Mouse (Mus musculus): ENCODE measurements around the gene Ssu72.

DNA sequence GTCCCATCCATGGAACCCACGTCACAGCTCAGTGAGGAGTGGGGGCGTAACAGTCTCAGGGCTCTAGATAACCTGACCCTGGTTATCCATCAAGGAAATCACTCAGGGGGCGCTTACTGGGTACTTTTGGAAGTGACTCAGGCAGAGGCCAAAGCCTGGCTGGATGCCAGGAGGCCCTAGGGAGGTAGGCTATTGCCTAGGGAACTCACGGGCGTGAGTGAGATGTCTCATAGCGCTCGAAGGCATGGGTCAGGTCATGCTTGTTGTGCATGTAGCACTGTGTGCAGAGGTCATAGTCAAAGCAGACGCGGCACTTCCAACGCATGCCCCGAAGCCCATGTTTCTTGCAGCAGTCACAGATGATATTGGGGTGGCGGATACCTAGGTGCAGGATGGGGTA is 44.0 kb upstream of the Ssu72 start:
- TF ChIP-seq EP300 (IDR thresholded peaks at IDR 0.05): no peak
- no peak for TF ChIP-seq CTCF (IDR thresholded peaks at IDR 0.05)
